Mouse (Mus musculus) limb, embryonic 10.5 days (tissue): ENCODE measurements around the gene Ss18l2. TPM values are rescaled to one million over a fixed set of nuclear protein-coding genes. Genes with fewer than 3 reads are reported as not detected.
A peak's percentile ranks its signal among the peaks of the same experiment; 100 is the strongest.

Experiments used
- DNase-seq: peaks from one replicate; pipeline ENCODE4 v3.0.0-alpha.2; 2017; ENCODE audit warnings: low spot score
- H3K27ac ChIP-seq: fragments of 300-500 bp; sonication (generic); 2 replicates; pipeline ENCODE4 v1.5.1; 2016; ENCODE audit warnings: mild to moderate bottlenecking
- H3K27me3 ChIP-seq: fragments of 300-500 bp; sonication (generic); 2 replicates; pipeline ENCODE4 v1.6.1; 2016; ENCODE audit warnings: low read depth, mild to moderate bottlenecking; ENCODE audit not compliant: poor library complexity, severe bottlenecking
- H3K36me3 ChIP-seq: fragments of 300-500 bp; sonication (generic); 2 replicates; pipeline ENCODE4 v1.6.1; 2016; ENCODE audit warnings: mild to moderate bottlenecking, moderate library complexity
- H3K4me1 ChIP-seq: fragments of 300-500 bp; sonication (generic); 2 replicates; pipeline ENCODE4 v1.6.1; 2016
- H3K4me3 ChIP-seq: fragments of 300-500 bp; sonication (generic); 2 replicates; pipeline ENCODE4 v1.5.1; 2016; ENCODE audit warnings: mild to moderate bottlenecking, moderate library complexity
- H3K9me3 ChIP-seq: fragments of 300-500 bp; sonication (generic); replicated peaks from 2 replicates; pipeline ENCODE4 v1.6.1; 2016; ENCODE audit warnings: mild to moderate bottlenecking
- WGBS: fragments of 180-500 bp; shearing (Covaris S2); methylation state at CpG from one replicate; pipeline ENCODE4 v1.1.7; 2016; 5-methylcytosine and 5-hydroxymethylcytosine counted together
- polyA plus RNA-seq: library from polyadenylated mRNA; unstranded; fragments of >200 nt; fragmentation: Nextera tagmentation; extraction: Ambion mirVana; gene quantifications from 2 replicates; pipeline ENCODE4 v1.2.1, GENCODE M21; 2016

Ss18l2 gene
- polyA plus RNA-seq, 1 experiment from 2014 or later = 93.9 TPM

DNA sequence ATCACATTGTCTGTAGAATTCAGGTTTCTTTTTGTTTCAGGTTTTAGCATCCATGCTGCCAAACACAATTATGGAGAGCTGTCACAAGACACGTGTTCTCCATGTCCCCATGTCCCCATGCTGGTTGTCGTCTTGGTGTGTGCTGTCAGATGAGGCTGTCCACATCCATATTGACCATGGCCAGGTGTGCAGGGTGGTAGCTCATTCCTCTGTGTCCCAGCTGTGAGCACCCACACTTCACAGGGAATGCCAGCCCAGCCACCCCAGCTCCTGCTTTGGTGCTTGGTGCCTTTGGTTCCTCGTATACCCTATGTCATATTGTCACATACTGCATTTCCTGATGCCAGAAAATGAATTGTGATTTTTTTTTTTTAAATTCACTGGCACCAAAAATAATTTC, 44.5 kb downstream of the Ss18l2 start:
- peaks cover 27% of the 10 kb centered on the region for H3K4me1 ChIP-seq
- 94% methylated on average over 3 of the region's 3 CpGs for WGBS
- no peak overlapping the region for H3K27ac ChIP-seq
- DNase-seq = no peak
- H3K36me3 ChIP-seq = peaks cover 72% of the 10 kb centered on the region
- no peaks in the 10 kb centered on the region for H3K9me3 ChIP-seq
- H3K4me3 ChIP-seq = no peak overlapping the region
- no peaks in the 10 kb centered on the region for H3K27me3 ChIP-seq

DNA sequence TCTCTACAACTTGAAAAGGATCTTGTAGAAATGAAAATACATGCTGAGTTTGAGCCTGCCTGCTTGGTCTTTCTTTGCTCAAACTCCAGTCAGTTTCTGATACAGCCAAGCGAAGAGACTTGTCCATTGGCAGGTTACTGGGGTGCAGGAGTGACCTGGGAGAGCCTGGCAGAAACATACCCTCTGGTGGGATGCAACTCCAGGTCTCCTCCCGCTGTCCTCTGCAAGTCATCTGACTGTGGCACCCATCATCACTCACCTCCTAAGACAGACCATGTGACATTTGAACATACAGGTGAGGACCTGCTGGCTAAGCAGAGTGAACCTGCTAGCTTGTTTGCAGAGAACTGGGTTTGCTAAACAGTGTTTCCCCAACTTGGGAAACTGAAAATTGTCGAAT, 46.7 kb downstream of the Ss18l2 start:
- Histone ChIP-seq H3K4me3 (no peak overlapping the region), H3K9me3 (no peaks in the 10 kb centered on the region), H3K36me3 (peaks cover 52% of the 10 kb centered on the region), H3K27me3 (no peaks in the 10 kb centered on the region), H3K4me1 (peaks cover 46% of the 10 kb centered on the region), H3K27ac (no peak overlapping the region)
- DNase-seq = no peak
- WGBS = 88% methylated on average over 3 of the region's 3 CpGs

DNA sequence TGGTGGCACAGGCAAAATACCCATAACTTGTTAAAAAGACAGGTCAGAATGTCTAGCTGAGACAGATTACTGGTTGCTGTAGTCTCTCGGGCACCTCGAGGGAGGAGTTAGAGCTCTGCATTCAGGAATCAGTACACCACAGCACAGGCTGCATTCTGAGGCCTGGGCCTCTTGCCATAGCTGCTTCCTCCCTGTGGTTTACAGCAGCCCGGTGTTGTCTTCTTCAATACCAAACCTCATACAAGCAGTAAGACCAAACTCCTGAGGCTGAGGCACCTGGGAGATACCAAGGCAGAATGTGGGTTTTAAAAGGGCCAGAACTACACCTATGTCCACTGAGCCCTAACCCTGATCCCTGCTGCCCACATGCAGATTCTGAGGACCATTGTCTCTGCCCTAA, 47.3 kb downstream of the Ss18l2 start:
- Histone ChIP-seq H3K27me3 (no peaks in the 10 kb centered on the region), H3K4me1 (peaks cover 53% of the 10 kb centered on the region), H3K4me3 (peak overlapping the region; percentile 68; the same call in 1 of the 2 replicates), H3K27ac (peak overlapping the region; percentile 95), H3K36me3 (peaks cover 52% of the 10 kb centered on the region), H3K9me3 (no peaks in the 10 kb centered on the region)
- 69% methylated on average over 3 of the region's 3 CpGs for WGBS
- peak; percentile 47 for DNase-seq

DNA sequence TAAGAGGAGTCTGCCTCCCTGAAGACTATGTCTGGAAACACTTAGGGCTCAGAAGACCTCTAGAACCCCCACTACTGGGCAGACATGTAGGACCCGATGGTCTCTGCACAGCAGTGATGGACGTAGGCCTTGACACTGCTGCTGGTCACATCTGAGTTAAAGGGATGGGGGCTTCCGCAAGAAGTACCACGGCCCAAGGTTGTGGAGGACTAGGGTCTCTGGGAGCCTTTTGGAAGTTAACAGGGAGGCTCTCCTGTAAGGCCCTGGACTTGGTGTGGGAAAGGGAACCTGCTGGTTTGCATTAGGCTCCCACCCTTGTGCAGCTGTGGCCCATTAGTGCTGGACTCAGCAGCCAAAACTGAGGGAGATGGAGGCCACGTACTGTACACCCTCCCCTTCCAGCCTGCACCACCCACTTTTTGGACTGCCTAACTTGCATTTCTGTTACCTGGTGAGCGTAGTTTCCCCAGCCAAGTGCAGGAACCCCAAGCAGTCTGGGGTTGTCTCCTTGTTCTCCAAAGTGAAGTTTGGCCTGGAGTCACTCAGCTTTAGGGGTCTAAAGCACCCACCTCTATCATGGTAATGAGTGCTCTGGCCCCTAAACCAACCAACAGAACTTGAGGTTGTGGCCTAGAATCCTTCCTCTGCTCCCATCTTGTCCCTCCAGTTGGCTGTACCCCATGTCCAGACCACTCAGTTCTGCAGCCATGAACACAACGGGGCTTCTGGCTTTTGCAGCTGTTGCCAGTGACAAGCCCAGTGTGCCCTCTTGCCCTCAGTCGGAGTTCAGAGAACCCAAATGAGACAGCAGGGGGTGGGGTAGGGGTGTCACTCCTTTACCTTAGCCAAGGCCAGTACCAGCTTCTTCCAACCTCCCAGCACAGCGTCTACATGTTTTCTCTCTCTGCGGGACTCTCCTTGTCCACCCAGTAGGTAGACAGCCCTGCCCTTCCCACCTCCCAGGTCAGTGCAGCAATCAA, 48.0 kb downstream of the Ss18l2 start:
- WGBS = 42% methylated on average over 10 of the region's 10 CpGs
- peaks cover 54% of the 10 kb centered on the region for H3K4me1 ChIP-seq
- no peaks in the 10 kb centered on the region for H3K9me3 ChIP-seq
- H3K27ac ChIP-seq = peak overlapping the region; percentile 95
- peak overlapping the region; percentile 68 for H3K4me3 ChIP-seq
- peak; percentile 79 for DNase-seq
- H3K36me3 ChIP-seq = peaks cover 52% of the 10 kb centered on the region
- H3K27me3 ChIP-seq = no peaks in the 10 kb centered on the region

DNA sequence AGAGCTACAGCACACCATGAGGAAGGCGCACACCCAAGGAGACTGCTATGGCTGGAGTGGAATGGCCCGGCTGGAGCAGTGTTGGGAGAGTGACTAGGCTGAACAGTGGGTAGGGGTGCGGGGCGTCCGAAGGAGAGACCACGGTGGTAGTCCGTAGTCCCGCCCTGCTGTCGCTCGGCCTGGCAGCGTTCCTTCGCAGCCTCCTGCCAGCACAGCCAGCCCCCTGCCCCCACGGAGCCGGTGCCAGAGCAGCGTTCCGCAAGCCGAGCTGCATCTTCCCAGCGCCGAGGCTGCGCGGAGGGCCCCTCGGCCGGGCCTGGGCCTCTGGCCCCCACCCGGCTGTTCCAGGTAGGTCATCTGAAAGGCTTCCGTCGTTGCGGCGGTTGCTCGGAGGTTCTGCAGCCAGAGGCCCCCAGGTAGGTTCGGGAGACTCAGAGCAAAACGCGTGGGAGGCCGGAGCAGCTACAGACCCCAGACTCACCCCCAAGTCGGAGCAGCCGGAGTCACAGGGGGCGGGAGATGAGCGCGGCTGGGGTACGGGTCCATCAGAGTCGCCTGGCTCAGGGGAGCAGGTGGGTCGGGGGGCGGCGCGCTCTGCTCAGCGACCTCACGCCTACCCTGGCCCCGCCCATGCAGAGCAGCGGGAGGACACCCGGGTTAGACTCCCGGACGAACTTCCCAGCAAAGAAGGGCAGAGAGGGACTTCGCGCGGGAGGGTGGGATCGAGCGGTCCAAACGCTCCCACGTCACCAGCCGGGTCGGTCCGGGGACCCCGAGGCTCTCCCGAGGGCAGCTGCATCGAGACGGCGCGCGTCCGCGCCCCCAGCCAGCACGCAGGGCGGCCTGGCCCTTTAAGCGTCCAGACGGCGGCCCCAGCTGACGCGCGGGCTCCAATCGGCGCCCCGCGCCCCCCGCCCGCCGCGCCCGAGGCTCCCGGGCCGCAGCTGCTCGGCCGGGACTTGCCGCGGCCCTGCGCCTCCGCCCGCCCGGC, 49.3 kb downstream of the Ss18l2 start, which contains the start of gene Zfp651:
Zfp651 (plus strand) TSS at position 240 of the 991 bp plus-strand sequence.
- peaks cover 54% of the 10 kb centered on the region for H3K4me1 ChIP-seq
- H3K36me3 ChIP-seq = peaks cover 52% of the 10 kb centered on the region
- peak within 1 kb of the TSS; percentile 95 for H3K27ac ChIP-seq
- peak; percentile 80 for DNase-seq
- H3K27me3 ChIP-seq = no peaks in the 10 kb centered on the region
- 2% methylated on average over 96 of the region's 97 CpGs for WGBS
- peak within 1 kb of the TSS; percentile 68 for H3K4me3 ChIP-seq
- no peaks in the 10 kb centered on the region for H3K9me3 ChIP-seq

DNA sequence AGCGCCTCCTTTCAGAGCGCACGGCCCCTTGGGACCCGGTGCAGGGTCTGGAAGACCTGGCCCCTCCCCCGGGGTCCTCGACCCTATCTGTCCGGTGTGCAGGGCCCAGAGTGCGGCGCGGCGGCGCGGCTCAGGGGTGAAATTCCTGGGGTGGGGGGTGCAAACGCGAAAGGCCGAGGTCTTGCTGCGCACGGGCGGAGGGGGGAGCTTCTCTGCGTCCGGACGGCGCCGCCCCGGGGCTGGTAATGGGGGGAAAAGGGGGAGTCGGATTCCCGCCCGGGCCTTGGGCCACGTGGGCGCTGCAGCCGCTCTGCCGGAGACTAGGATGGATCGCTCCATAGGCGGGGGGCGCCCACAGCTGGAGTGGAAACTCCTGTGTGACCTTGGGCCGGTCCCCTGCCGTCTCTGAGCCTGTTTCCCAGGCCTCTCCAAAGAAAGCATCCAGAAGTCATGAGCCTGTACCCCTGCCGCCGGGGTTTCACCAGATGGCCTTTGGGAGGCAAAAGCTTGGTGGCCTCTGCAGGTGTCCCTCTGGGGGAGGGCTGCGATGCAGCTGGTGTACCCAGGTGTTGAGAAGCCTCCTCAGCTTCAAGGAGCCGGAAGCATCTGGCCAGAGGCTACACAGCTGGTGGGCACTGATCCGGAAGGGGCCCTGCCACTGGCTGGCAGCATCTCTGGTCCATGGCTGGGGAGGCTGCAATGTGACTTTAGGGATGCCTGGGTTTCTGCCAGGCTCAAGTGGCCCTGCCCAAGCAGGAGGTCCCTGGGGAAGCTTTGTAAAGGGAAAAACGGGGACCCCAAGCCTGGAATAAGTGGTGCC, 50.4 kb downstream of the Ss18l2 start:
- peak; percentile 90 for DNase-seq
- Histone ChIP-seq H3K36me3 (peaks cover 52% of the 10 kb centered on the region), H3K4me1 (peaks cover 54% of the 10 kb centered on the region), H3K27me3 (no peaks in the 10 kb centered on the region), H3K9me3 (no peaks in the 10 kb centered on the region), H3K4me3 (peak overlapping the region; percentile 68), H3K27ac (peak overlapping the region; percentile 95)
- WGBS = 2% methylated on average over 43 of the region's 43 CpGs

DNA sequence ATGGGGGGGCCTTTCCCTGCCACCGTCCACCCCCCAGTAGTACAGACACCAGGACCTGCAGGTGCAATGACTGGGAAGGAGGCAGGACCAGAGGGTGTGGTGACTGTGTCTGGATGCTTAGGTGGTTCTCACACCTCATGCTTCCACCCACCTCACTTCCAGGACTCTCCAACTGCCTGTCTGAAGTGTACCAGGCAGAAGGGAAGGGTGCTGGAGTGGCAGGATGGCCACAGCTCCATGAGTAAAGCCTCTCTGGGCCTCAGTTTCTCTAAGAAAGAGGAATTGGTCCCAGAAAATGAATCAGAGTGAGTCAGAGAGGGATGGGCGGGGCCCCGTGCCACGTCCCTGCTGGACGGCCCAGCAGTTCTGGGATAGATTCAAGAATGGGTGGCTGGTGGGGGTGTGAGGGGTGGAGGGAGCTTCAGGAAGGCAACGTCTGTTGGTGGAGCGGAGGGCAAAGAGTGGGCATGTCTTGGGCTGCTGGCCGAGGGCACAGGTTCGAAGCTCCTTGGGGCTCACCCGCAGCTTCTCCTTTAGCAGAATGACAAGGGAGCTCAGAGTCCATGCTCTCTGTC, 51.0 kb downstream of the Ss18l2 start:
- Histone ChIP-seq H3K27ac (peak overlapping the region; percentile 95), H3K4me3 (peak overlapping the region; percentile 68), H3K4me1 (peaks cover 54% of the 10 kb centered on the region), H3K27me3 (no peaks in the 10 kb centered on the region), H3K36me3 (peaks cover 52% of the 10 kb centered on the region), H3K9me3 (no peaks in the 10 kb centered on the region)
- DNase-seq = no peak
- 67% methylated on average over 10 of the region's 10 CpGs for WGBS

DNA sequence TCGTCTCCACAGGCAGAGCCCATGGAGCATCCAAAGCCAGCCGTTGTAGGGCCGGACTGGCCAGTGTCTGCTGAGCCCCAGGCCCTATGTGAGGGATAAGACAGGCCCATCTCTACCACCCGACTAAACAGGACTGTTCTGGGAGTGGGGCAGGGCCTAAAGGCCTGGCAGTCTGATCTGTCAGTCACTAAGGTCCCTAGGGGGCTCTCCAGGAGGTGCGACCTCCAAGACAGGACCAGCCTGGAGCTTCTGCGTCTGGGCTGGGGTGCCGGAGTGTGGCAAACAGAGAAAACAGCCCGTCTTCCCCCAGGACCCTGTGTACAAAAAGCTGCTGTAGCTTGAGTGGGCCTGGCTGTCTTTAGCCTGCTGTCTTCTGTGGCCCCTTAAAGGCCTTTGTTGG, 51.7 kb downstream of the Ss18l2 start:
- peaks cover 53% of the 10 kb centered on the region for H3K4me1 ChIP-seq
- no peak for DNase-seq
- no peaks in the 10 kb centered on the region for H3K9me3 ChIP-seq
- no peaks in the 10 kb centered on the region for H3K27me3 ChIP-seq
- no peak overlapping the region for H3K4me3 ChIP-seq
- H3K36me3 ChIP-seq = peaks cover 53% of the 10 kb centered on the region
- WGBS = 83% methylated on average over 8 of the region's 8 CpGs
- H3K27ac ChIP-seq = peak overlapping the region; percentile 95; the same call in 1 of the 2 replicates

DNA sequence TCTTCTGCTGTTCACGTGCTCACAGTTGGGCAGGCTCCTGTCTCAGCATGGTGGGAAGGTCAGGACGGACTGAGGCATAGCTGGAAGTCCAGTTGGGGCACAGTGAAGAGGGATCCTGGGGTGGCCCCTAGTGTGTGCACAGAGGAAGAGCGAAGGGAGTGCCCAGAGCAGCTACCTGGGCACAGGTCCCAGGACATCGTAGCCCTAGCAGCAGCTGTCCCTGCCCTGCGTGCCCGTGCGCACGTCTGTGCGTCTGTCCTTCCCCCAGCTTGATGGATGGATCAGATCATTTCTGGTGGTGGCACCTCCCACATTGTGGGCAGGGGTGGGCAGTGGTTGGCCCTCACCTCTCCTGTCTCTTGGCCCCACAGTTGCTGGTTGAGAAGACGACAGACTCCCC, 52.1 kb downstream of the Ss18l2 start:
- peaks cover 55% of the 10 kb centered on the region for H3K36me3 ChIP-seq
- H3K4me3 ChIP-seq = no peak overlapping the region

DNA sequence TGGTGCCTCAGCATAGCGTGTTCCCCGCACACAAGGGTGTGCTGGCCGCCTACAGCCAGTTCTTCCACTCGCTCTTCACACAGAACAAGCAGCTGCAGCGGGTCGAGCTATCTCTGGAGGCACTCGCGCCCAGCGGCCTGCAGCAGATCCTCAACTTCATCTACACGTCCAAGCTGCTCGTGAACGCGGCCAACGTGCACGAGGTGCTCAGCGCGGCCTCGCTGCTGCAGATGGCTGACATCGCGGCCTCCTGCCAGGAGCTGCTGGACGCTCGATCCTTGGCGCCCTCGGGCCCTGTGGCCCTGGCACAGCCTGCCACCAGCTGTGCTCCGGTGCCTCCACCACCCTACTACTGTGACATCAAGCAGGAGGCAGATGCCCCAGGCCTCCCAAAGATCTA, 52.6 kb downstream of the Ss18l2 start:
- Histone ChIP-seq H3K9me3 (no peaks in the 10 kb centered on the region), H3K27ac (no peak overlapping the region), H3K36me3 (peaks cover 60% of the 10 kb centered on the region), H3K4me1 (peaks cover 45% of the 10 kb centered on the region), H3K4me3 (no peak overlapping the region), H3K27me3 (no peaks in the 10 kb centered on the region)
- 95% methylated on average over 25 of the region's 25 CpGs for WGBS
- no peak for DNase-seq

More for the DNA sequence above, 52.1 kb downstream of the Ss18l2 start:
- DNase-seq = no peak
- Histone ChIP-seq H3K27me3 (no peaks in the 10 kb centered on the region), H3K4me1 (peaks cover 50% of the 10 kb centered on the region), H3K27ac (0 out of 2 replicates have a peak overlapping the region, but pooled peaks have one; percentile 11), H3K9me3 (no peaks in the 10 kb centered on the region)
- 88% methylated on average over 10 of the region's 10 CpGs for WGBS
